Mouse (Mus musculus): ENCODE measurements at regions not wholly inside any gene's neighbourhood (a gene's known extent, or its start where the extent isn't known, plus 50 kb on each side); places are given as distances from the start of the nearest gene placed in this dataset.
A peak's percentile ranks its signal among the peaks of the same experiment; 100 is the strongest.
"Not testable (repeated sequence)": the region's sequence is repeated elsewhere in the genome, so short reads cannot be mapped to it uniquely, and the experiment has no call there.

DNA sequence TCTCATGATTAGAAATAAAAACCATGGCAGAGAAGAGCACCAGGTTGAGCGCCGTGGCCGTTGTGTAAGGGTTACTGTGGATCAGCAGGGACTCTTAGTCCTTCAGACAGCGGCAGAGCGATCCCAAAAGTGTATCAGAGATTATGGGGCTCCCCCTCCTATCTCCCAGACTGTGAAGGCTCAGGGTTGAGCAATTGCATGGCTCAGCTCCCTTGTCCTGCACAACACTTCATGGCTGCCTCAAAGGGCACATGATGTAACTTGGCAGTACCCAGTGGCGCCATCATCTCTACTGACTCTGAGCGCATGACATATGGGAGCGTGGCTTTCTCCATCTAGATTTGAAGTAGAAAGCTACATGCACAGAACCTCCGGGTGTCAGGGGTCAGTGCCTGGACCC, 108.3 kb downstream of the Tcp10c start:
- not testable (repeated sequence) for H3K4me1 ChIP-seq (ENCODE audit: control insufficient read depth, insufficient read depth, low read length); H3K4me3 ChIP-seq (replicated peaks; ENCODE audit: low read depth, low read length); DNase-seq; H3K27me3 ChIP-seq (ENCODE audit: control insufficient read depth, insufficient read depth, low read length); H3K27ac ChIP-seq (replicated peaks; ENCODE audit: low read depth, low read length); H3K4me2 ChIP-seq (ENCODE audit: low read length); H3K9ac ChIP-seq (replicated peaks; ENCODE audit: low read length); H3K9me3 ChIP-seq (ENCODE audit: control insufficient read depth, low read length); H3K36me3 ChIP-seq (ENCODE audit: control insufficient read depth, insufficient read depth, low read length)
- WGBS, result 94% methylated on average over 2 of the region's 9 CpGs
- ATAC-seq (ENCODE audit: low FRiP score, low TSS enrichment), result 0 out of 2 replicates have a peak, but pooled peaks have one; percentile 17

DNA sequence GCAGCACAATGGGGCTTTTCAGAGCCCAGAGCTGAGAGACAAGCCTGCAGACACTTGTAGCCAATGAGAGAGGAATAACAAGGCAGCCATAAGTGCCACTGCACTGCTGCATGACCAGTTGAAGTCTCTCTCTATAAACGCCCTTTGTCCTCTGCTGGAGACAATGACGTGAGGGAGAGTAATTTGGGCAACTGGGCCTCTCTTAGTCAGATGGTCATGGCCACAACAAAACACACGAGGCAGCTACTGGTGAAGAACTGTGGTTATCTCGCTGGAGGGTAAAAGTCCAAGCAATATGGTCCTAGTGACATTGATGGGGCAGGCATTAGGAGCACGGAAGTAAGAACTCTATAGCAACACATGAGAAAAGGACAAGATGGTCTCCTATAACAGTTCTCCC, 111.5 kb downstream of the Tcp10c start:
- H3K9ac ChIP-seq (replicated peaks; ENCODE audit: low read length); DNase-seq; H3K27me3 ChIP-seq (ENCODE audit: control insufficient read depth, insufficient read depth, low read length); H3K4me2 ChIP-seq (ENCODE audit: low read length); H3K9me3 ChIP-seq (ENCODE audit: control insufficient read depth, low read length); ATAC-seq (ENCODE audit: low FRiP score, low TSS enrichment); H3K4me1 ChIP-seq (ENCODE audit: control insufficient read depth, insufficient read depth, low read length); H3K4me3 ChIP-seq (replicated peaks; ENCODE audit: low read depth, low read length); H3K36me3 ChIP-seq (ENCODE audit: control insufficient read depth, insufficient read depth, low read length); H3K27ac ChIP-seq (replicated peaks; ENCODE audit: low read depth, low read length): not testable (repeated sequence)
- 45% methylated on average over 4 of the region's 5 CpGs for WGBS

DNA sequence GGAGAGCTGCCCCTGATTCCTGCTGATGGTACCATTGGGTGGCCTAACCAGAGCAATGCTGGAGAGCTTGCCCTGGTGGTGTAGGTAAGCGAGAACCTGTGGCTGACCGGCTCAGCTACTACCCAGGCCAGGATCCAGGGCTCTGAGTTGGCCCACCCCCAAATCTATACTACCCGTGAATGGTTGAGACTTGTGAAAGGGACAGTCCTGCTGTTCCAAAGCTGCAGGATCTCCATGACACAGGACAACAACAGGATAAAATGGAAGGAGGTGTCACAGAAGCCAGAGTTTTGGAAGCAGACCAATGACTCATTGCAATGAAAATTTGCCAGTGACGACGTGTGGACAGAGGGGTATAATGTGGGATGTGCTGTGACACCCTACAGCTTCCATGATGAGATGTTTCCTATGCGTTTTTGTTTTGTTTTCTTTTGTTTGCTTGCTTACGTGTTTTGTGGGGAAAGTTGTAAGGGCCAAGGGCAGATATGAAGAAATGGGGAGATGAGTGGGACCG, 115.6 kb downstream of the Tcp10c start:
- H3K27ac ChIP-seq (replicated peaks; ENCODE audit: low read depth, low read length); H3K4me2 ChIP-seq (ENCODE audit: low read length); DNase-seq; H3K9ac ChIP-seq (replicated peaks; ENCODE audit: low read length); H3K4me3 ChIP-seq (replicated peaks; ENCODE audit: low read depth, low read length); H3K4me1 ChIP-seq (ENCODE audit: control insufficient read depth, insufficient read depth, low read length); H3K36me3 ChIP-seq (ENCODE audit: control insufficient read depth, insufficient read depth, low read length); ATAC-seq (ENCODE audit: low FRiP score, low TSS enrichment); H3K9me3 ChIP-seq (ENCODE audit: control insufficient read depth, low read length); H3K27me3 ChIP-seq (ENCODE audit: control insufficient read depth, insufficient read depth, low read length): not testable (repeated sequence)
- WGBS, result 82% methylated on average over 8 of the region's 8 CpGs

DNA sequence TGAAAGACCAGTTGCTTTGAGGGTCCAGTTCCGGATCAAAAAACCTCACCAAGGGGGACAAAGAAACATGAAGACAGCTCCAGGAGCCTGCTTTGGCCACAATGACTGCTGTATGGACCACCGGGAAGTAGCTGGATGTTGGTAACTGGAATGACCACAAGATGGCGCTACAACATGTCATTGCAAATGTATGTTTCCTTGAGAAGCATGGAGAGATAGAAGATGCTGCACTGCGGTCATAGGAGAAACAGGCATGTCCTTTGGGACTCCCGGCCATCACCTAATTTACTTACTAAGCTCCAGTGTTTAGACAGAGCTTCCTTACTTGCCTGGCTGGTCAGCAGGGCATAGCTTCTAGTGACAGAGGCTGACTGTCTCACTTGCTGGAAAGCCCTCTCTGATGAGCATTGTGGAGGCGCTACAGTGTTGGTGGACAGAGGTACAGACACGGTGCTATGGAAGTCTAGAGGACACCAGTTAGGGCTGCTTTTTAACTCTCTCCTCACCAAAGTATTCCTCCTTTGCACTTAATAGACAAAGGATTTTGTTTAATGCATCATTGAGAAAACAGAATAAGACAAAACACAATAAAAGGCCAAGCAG, 118.2 kb downstream of the Tcp10c start:
- no peaks in the 10 kb centered on the region for H3K27me3 ChIP-seq (ENCODE audit: control insufficient read depth, insufficient read depth, low read length)
- no peaks in the 10 kb centered on the region for H3K9me3 ChIP-seq (ENCODE audit: control insufficient read depth, low read length)

GRCm38 (mm10) chr17:13474310-13475094, 120.1 kb downstream of the Tcp10c start:
- 69% methylated on average over 14 of the region's 14 CpGs for WGBS
- peaks cover 5% of the 10 kb centered on the region for H3K4me1 ChIP-seq (ENCODE audit: control insufficient read depth, insufficient read depth, low read length)

More for the DNA sequence above, 118.2 kb downstream of the Tcp10c start:
- WGBS, result 16% methylated on average over 7 of the region's 7 CpGs
- H3K4me3 ChIP-seq (replicated peaks; ENCODE audit: low read depth, low read length), result no peak overlapping the region
- no peaks in the 10 kb centered on the region for H3K4me1 ChIP-seq (ENCODE audit: control insufficient read depth, insufficient read depth, low read length)
- no peaks in the 10 kb centered on the region for H3K36me3 ChIP-seq (ENCODE audit: control insufficient read depth, insufficient read depth, low read length)
- no peak overlapping the region for H3K9ac ChIP-seq (replicated peaks; ENCODE audit: low read length)
- H3K27ac ChIP-seq (replicated peaks; ENCODE audit: low read depth, low read length), result no peak overlapping the region
- peak; percentile 95 for DNase-seq
- no peak overlapping the region for H3K4me2 ChIP-seq (ENCODE audit: low read length)
- peak; percentile 57 for ATAC-seq (ENCODE audit: low FRiP score, low TSS enrichment)

DNA sequence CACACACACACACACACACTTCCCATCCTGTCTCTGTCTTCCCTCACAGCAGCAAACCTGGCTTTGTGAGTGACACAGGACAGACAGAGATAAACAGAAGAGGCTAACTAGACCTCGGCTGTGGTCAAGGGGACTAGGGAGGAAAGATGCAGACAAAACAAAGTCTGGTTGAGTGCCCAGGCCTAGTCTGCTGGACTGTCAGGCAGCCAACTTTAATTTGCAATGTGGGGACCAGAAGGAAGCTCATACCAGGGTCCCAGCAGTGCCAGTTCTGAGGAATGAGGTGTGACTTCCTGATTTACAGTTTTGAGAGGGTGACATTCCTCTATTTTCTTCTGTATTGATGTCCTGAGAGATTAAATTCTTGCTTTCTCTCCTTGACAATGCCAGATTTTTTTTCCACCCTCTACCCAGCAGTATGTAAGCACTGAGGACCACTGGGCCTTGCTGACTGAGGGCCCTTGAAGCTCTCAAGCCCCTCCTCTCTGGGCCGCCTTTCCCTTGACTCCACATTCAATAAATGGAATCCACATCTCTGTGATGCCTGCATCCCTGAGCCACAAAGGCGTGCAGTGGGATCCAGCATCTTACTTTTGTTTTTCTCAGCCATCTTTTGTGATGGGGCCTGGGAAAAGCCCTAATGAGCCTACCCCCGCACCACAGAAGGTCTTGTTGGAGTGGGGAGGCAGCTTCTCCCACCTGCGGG, 124.6 kb downstream of the Tcp10c start:
- no peak for DNase-seq
- no peaks in the 10 kb centered on the region for H3K27me3 ChIP-seq (ENCODE audit: control insufficient read depth, insufficient read depth, low read length)
- no peaks in the 10 kb centered on the region for H3K9me3 ChIP-seq (ENCODE audit: control insufficient read depth, low read length)
- H3K4me1 ChIP-seq (ENCODE audit: control insufficient read depth, insufficient read depth, low read length), result peaks cover 18% of the 10 kb centered on the region
- peak overlapping the region; percentile 11; the same call in 1 of the 2 replicates for H3K4me2 ChIP-seq (ENCODE audit: low read length)
- ATAC-seq (ENCODE audit: low FRiP score, low TSS enrichment), result peak; percentile 83; the same call in 1 of the 2 replicates
- no peak overlapping the region for H3K4me3 ChIP-seq (replicated peaks; ENCODE audit: low read depth, low read length)
- 16% methylated on average over 5 of the region's 5 CpGs for WGBS
- H3K27ac ChIP-seq (replicated peaks; ENCODE audit: low read depth, low read length), result peak overlapping the region; percentile 72
- H3K36me3 ChIP-seq (ENCODE audit: control insufficient read depth, insufficient read depth, low read length), result no peaks in the 10 kb centered on the region
- H3K9ac ChIP-seq (replicated peaks; ENCODE audit: low read length), result peak overlapping the region; percentile 18; the same call in 1 of the 2 replicates

More at GRCm38 (mm10) chr17:13474310-13475094, 120.1 kb downstream of the Tcp10c start:
- H3K9me3 ChIP-seq (ENCODE audit: control insufficient read depth, low read length), result no peaks in the 10 kb centered on the region
- ATAC-seq (ENCODE audit: low FRiP score, low TSS enrichment), result no peak
- H3K9ac ChIP-seq (replicated peaks; ENCODE audit: low read length), result no peak overlapping the region
- no peaks in the 10 kb centered on the region for H3K27me3 ChIP-seq (ENCODE audit: control insufficient read depth, insufficient read depth, low read length)
- no peak for DNase-seq
- no peak overlapping the region for H3K4me2 ChIP-seq (ENCODE audit: low read length)
- no peak overlapping the region for H3K4me3 ChIP-seq (replicated peaks; ENCODE audit: low read depth, low read length)
- H3K36me3 ChIP-seq (ENCODE audit: control insufficient read depth, insufficient read depth, low read length), result no peaks in the 10 kb centered on the region
- H3K27ac ChIP-seq (replicated peaks; ENCODE audit: low read depth, low read length), result no peak overlapping the region

DNA sequence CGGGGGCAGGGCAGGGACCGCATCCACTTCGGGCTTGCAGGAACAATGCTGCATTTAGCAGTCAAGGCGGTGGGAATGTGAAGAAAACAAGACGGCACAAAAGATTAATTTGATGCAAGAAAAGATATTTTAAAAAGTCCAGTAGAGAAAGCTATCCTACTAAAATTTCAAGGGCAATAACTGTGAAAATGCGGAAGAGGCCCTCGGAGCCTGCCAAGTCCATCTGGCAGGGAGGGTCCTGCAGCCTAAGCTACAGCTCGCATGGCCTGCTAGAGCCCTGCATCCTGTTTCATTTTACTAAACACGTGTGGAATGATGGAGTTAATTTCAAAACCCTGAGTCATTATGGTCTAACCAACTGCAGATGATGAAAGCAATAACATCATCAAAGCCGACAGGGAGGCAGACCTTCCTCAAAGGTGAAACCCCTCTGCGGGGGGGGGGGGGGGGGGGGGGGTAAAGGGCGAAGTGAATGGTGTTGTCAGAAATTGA, 125.2 kb downstream of the Tcp10c start:
- WGBS, result 10% methylated on average over 12 of the region's 12 CpGs
- DNase-seq, result peak; percentile 66
- H3K4me2 ChIP-seq (ENCODE audit: low read length), result peak overlapping the region; percentile 11; the same call in 1 of the 2 replicates
- H3K27ac ChIP-seq (replicated peaks; ENCODE audit: low read depth, low read length), result peak overlapping the region; percentile 72
- H3K9me3 ChIP-seq (ENCODE audit: control insufficient read depth, low read length), result no peaks in the 10 kb centered on the region
- peak; percentile 68; the same call in 1 of the 2 replicates for ATAC-seq (ENCODE audit: low FRiP score, low TSS enrichment)
- peaks cover 18% of the 10 kb centered on the region for H3K4me1 ChIP-seq (ENCODE audit: control insufficient read depth, insufficient read depth, low read length)
- H3K36me3 ChIP-seq (ENCODE audit: control insufficient read depth, insufficient read depth, low read length), result no peaks in the 10 kb centered on the region
- H3K4me3 ChIP-seq (replicated peaks; ENCODE audit: low read depth, low read length), result no peak overlapping the region
- peak overlapping the region; percentile 18; the same call in 1 of the 2 replicates for H3K9ac ChIP-seq (replicated peaks; ENCODE audit: low read length)
- H3K27me3 ChIP-seq (ENCODE audit: control insufficient read depth, insufficient read depth, low read length), result no peaks in the 10 kb centered on the region

- H3K27me3 ChIP-seq (ENCODE audit: control insufficient read depth, insufficient read depth, low read length), result no peaks in the 10 kb centered on the region
- H3K4me1 ChIP-seq (ENCODE audit: control insufficient read depth, insufficient read depth, low read length), result peaks cover 18% of the 10 kb centered on the region
- DNase-seq (no peak), ATAC-seq (ENCODE audit: low FRiP score, low TSS enrichment) (no peak)
- H3K27ac ChIP-seq (replicated peaks; ENCODE audit: low read depth, low read length), result no peak overlapping the region
- no peak overlapping the region for H3K4me2 ChIP-seq (ENCODE audit: low read length)
- no peak overlapping the region for H3K4me3 ChIP-seq (replicated peaks; ENCODE audit: low read depth, low read length)
- no peak overlapping the region for H3K9ac ChIP-seq (replicated peaks; ENCODE audit: low read length)
- H3K9me3 ChIP-seq (ENCODE audit: control insufficient read depth, low read length), result no peaks in the 10 kb centered on the region
- H3K36me3 ChIP-seq (ENCODE audit: control insufficient read depth, insufficient read depth, low read length), result no peaks in the 10 kb centered on the region
- WGBS, result 69% methylated on average over 7 of the region's 7 CpGs
Observed at GRCm38 (mm10) chr17:13481445-13482085, 127.2 kb downstream of the Tcp10c start.

Data from midbrain, embryonic 14.5 days (tissue).